Mouse (Mus musculus) megakaryocyte, embryonic 14.5 days (primary cell): ENCODE results near the gene Unc50. TPM values are rescaled to one million over a fixed set of nuclear protein-coding genes. Genes with fewer than 3 reads are reported as not detected.

Source experiments
- H3K27me3 ChIP-seq: replicated peaks from 2 replicates; pipeline ENCODE3; 2012; ENCODE audit warnings: inconsistent platforms
- H3K36me3 ChIP-seq: replicated peaks from 2 replicates; pipeline ENCODE3; 2012; ENCODE audit warnings: low read length, inconsistent platforms, mixed read lengths
- H3K4me1 ChIP-seq: 2 replicates; pipeline ENCODE4 v1.6.1; 2012; ENCODE audit warnings: inconsistent platforms
- H3K4me3 ChIP-seq: replicated peaks from 2 replicates; pipeline ENCODE3; 2012; ENCODE audit warnings: moderate library complexity, mild to moderate bottlenecking, inconsistent platforms
- H3K9me3 ChIP-seq: 2 replicates; pipeline ENCODE4 v1.6.1; 2012; ENCODE audit warnings: inconsistent platforms
- FLI1 ChIP-seq: IDR thresholded peaks from 2 replicates; pipeline ENCODE4 v1.6.1; 2012; ENCODE audit warnings: low read length, inconsistent platforms, mixed read lengths
- GATA1 ChIP-seq: IDR thresholded peaks from 3 replicates; pipeline ENCODE4 v1.6.1; 2012; ENCODE audit warnings: mixed read lengths, low read length, inconsistent platforms, borderline replicate concordance
- polyA plus RNA-seq: library from polyadenylated mRNA; stranded (reverse); fragments of >175 nt; gene quantifications from 2 replicates; pipeline ENCODE4 v1.2.3, GENCODE M21; 2012; ENCODE audit warnings: low replicate concordance; ENCODE audit not compliant: insufficient read depth

Unc50 gene
- polyA plus RNA-seq, 1 experiment: 52.3 TPM

DNA sequence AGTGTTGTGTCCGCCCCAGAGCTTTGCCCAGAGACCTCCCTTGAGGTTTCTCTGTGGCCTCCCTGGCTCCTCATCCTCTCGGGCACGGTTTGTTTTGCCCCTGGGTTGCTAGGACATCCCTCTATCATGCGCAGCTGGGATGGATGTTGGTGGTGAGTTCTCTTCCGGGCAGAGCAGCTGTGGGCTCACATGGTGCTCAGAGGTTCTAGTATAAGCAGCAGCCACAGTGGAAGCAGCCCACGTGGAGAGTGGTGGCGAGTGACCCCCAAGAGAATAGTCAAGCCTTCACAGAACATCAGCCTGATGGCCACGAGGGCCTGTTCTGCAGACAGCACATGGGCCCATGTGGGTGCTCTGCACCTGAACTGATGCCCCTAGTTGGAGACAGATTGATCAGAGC, 22.7 kb upstream of the Unc50 start:
- Histone ChIP-seq H3K9me3 (no peaks in the 10 kb centered on the region), H3K4me1 (peaks cover 36% of the 10 kb centered on the region), H3K27me3 (no peaks in the 10 kb centered on the region), H3K36me3 (peaks cover 82% of the 10 kb centered on the region), H3K4me3 (no peak overlapping the region)
- TF ChIP-seq GATA1: no peak
- no peak for TF ChIP-seq FLI1

DNA sequence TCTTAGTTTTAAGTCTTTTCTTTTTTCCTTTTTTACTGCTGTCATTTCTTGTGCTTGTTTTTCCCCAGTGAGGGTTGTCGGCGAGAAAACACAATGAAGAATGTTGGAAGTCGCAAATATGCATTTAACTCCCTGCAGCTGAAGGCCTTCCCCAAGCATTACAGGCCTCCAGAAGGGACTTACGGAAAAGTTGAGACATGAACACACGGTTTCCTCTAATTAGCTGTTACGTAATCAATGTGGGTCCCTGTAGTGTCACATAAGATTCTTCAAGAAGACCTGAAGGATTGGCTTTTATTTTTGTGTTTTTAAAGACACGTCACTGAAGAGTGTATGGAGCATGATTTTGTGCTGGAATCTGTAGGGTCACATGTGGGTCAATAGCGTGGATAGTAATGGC, 21.9 kb upstream of the Unc50 start:
- H3K27me3 ChIP-seq: no peaks in the 10 kb centered on the region
- H3K36me3 ChIP-seq: peaks cover 74% of the 10 kb centered on the region

DNA sequence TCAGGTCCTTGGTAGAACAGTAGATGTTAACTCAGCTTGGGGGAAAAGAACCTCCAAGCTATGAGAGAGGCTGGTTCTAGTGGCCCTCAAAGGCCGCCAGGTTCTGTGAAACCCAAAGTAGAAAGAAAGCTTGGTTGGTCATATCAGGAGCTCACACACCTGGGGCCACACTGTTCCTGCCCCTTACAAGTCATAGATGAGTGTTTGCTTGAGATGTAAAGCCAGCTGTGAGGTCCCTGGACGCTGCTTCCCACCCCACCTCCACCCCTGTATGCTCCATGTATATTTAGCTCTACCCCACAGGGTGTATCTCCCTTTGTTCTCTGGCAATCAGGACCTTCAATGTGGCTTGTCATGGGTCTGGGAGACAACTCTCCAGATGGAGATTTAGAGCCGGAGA, 21.3 kb upstream of the Unc50 start:
- H3K4me1 ChIP-seq: peaks cover 31% of the 10 kb centered on the region
- TF ChIP-seq FLI1 (no peak), GATA1 (no peak)
- H3K9me3 ChIP-seq: no peaks in the 10 kb centered on the region
- H3K27me3 ChIP-seq: no peaks in the 10 kb centered on the region
- no peak overlapping the region for H3K4me3 ChIP-seq
- peaks cover 72% of the 10 kb centered on the region for H3K36me3 ChIP-seq

More for the DNA sequence above, 21.9 kb upstream of the Unc50 start:
- no peak for TF ChIP-seq GATA1
- TF ChIP-seq FLI1: no peak
- Histone ChIP-seq H3K9me3 (no peaks in the 10 kb centered on the region), H3K4me3 (no peak overlapping the region), H3K4me1 (peaks cover 34% of the 10 kb centered on the region)

DNA sequence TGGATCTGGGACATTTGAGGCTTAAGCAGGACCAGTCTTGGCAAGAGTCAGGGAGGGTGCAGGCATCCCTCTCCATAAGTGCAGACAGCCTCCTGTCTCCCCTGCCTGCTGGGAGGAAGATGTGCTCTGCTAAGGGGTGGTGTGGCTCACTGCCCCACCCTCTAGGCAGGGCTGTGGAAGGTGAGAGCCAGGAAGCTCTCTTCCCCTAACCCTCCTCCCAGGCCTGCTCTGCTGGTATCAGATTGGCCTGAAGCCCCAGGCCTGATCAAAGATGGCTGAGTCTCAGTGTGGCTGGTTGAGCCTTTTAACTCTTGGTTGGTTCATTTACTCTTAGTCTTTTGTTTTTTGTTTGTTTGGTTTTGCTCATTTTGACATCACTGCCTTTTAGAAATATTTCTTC, 20.3 kb upstream of the Unc50 start:
- H3K9me3 ChIP-seq: no peaks in the 10 kb centered on the region
- H3K4me3 ChIP-seq: peak overlapping the region; percentile 14
- peaks cover 72% of the 10 kb centered on the region for H3K36me3 ChIP-seq
- no peaks in the 10 kb centered on the region for H3K27me3 ChIP-seq
- peaks cover 32% of the 10 kb centered on the region for H3K4me1 ChIP-seq
- TF ChIP-seq FLI1 (no peak), GATA1 (no peak)

- no peak for TF ChIP-seq FLI1
- TF ChIP-seq GATA1: no peak
- Histone ChIP-seq H3K4me1 (peaks cover 47% of the 10 kb centered on the region), H3K4me3 (no peak overlapping the region), H3K27me3 (no peaks in the 10 kb centered on the region), H3K36me3 (peaks cover 76% of the 10 kb centered on the region), H3K9me3 (no peaks in the 10 kb centered on the region)
Observed at GRCm38 (mm10) chr1:37415394-37415793, 14.5 kb upstream of the Unc50 start.

DNA sequence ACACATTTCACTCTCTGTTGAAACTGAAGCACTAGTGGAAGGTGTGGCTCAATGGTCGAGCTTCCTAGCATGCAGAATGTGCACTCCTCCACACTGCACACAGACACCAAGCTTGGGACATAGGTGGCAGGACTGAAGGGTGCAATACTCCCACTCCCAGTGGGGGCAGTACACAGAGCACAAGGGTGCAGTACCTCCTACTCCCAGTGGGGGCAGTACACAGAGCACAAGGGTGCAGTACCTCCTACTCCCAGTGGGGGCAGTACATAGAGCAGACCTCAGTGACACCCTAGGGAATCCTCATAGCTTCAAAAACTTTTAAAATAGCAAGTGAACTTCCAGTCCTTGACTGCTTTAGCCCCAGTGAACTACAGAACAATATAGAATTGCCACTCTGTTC, 10.5 kb upstream of the Unc50 start:
- Histone ChIP-seq H3K4me1 (peaks cover 66% of the 10 kb centered on the region), H3K9me3 (peaks cover 2% of the 10 kb centered on the region; the same call in 1 of the 2 replicates), H3K4me3 (peak overlapping the region; percentile 1), H3K27me3 (no peaks in the 10 kb centered on the region), H3K36me3 (peaks cover 89% of the 10 kb centered on the region)
- no peak for TF ChIP-seq FLI1
- no peak for TF ChIP-seq GATA1

GRCm38 (mm10) chr1:37427144-37427875, 2.6 kb upstream of the Unc50 start:
- H3K27me3 ChIP-seq: no peaks in the 10 kb centered on the region
- H3K4me1 ChIP-seq: peaks cover 74% of the 10 kb centered on the region
- peaks cover 67% of the 10 kb centered on the region for H3K36me3 ChIP-seq
- H3K4me3 ChIP-seq: peak overlapping the region; percentile 93
- peaks cover 2% of the 10 kb centered on the region; the same call in 1 of the 2 replicates for H3K9me3 ChIP-seq
- TF ChIP-seq GATA1: no peak
- no peak for TF ChIP-seq FLI1

- Histone ChIP-seq H3K4me3 (peak overlapping the region; percentile 93), H3K27me3 (no peaks in the 10 kb centered on the region), H3K4me1 (peaks cover 78% of the 10 kb centered on the region), H3K9me3 (peaks cover 2% of the 10 kb centered on the region; the same call in 1 of the 2 replicates), H3K36me3 (peaks cover 70% of the 10 kb centered on the region)
- TF ChIP-seq GATA1: no peak
- no peak for TF ChIP-seq FLI1
Observed at GRCm38 (mm10) chr1:37428911-37429310, 1.0 kb upstream of the Unc50 start.

- H3K4me3 ChIP-seq: peak overlapping the region; percentile 93
- no peak for TF ChIP-seq GATA1
- no peak for TF ChIP-seq FLI1
- H3K4me1 ChIP-seq: peaks cover 75% of the 10 kb centered on the region
- H3K36me3 ChIP-seq: peaks cover 63% of the 10 kb centered on the region
- H3K27me3 ChIP-seq: no peaks in the 10 kb centered on the region
- H3K9me3 ChIP-seq: no peaks in the 10 kb centered on the region
Observed at GRCm38 (mm10) chr1:37430297-37430840, 430 bp downstream of the Unc50 start.

DNA sequence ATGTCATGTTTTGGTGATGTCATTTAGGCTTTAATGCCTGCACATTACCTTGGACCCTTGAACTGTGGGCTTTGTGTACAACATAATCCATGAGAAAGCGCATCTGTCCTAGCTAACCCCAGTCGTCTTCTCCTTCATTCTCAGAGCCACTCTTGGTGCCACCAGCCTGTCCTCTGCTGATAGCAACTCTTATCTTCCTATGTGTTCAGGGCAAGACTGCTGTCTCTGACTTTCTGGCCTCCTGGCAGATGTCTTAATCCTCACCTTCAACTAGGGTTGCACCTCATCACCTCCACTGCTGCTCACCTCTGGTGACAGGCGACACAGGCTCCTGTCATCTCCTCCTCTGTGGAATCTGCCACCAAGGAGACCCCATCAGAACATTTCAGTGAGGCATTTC, 6.5 kb downstream of the Unc50 start:
- Histone ChIP-seq H3K36me3 (peaks cover 93% of the 10 kb centered on the region), H3K9me3 (no peaks in the 10 kb centered on the region), H3K4me3 (no peak overlapping the region), H3K4me1 (peaks cover 38% of the 10 kb centered on the region), H3K27me3 (no peaks in the 10 kb centered on the region)
- TF ChIP-seq FLI1 (no peak), GATA1 (no peak)
